Mouse (Mus musculus): ENCODE data around the gene Litaf. TPM values are rescaled to one million over a fixed set of nuclear protein-coding genes. Genes with fewer than 3 reads are reported as not detected.

The Litaf gene
- polyA plus RNA-seq, 1 experiment from 2014 or later: 66.2 TPM

GRCm38 (mm10) chr16:10952071-10952470, 113.9 kb downstream of the Litaf start:
- Histone ChIP-seq H3K4me2 (no peak overlapping the region), H3K9ac (no peak overlapping the region), H3K27ac (replicated peaks) (peak overlapping the region; percentile 44), H3K4me3 (no peak overlapping the region), H3K36me3 (peaks cover 15% of the 10 kb centered on the region), H3K27me3 (replicated peaks) (no peaks in the 10 kb centered on the region), H3K4me1 (peaks cover 4% of the 10 kb centered on the region; the same call in 1 of the 2 replicates), H3K9me3 (no peaks in the 10 kb centered on the region)
- WGBS: 31% methylated on average over 2 of the region's 2 CpGs
- no peak for ATAC-seq (ENCODE audit: extremely low read depth, insufficient number of reproducible peaks, low FRiP score, low TSS enrichment)

- H3K9ac ChIP-seq: no peak overlapping the region
- 9% methylated on average over 3 of the region's 3 CpGs for WGBS
- ATAC-seq (ENCODE audit: extremely low read depth, insufficient number of reproducible peaks, low FRiP score, low TSS enrichment): no peak
- H3K36me3 ChIP-seq: peaks cover 14% of the 10 kb centered on the region
- no peak overlapping the region for H3K4me2 ChIP-seq
- no peaks in the 10 kb centered on the region for H3K9me3 ChIP-seq
- no peaks in the 10 kb centered on the region for H3K27me3 ChIP-seq (replicated peaks)
- H3K4me3 ChIP-seq: no peak overlapping the region
- H3K27ac ChIP-seq (replicated peaks): peak overlapping the region; percentile 44
- H3K4me1 ChIP-seq: peaks cover 4% of the 10 kb centered on the region; the same call in 1 of the 2 replicates
Measured at GRCm38 (mm10) chr16:10951581-10951980, 114.4 kb downstream of the Litaf start.

DNA sequence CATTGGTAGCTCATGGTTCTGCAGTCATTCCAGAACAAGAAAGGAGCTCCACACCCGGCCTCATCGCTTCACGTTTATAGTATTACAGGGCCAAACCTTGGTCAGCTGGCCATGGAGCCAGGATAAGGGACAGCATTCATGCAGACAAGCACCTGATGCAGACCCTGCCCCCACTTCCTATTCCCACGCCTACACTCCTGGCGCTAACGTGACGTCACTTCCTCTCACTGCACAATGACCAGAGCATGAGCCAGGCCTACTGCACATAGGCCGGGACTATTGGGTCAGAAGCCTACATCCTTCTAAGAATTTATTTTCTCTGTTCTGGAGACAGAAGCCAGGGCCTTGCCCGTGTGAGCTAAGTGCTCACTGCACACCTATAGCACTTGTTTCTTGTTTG, 115.4 kb downstream of the Litaf start:
- Histone ChIP-seq H3K9me3 (no peaks in the 10 kb centered on the region), H3K4me3 (no peak overlapping the region), H3K9ac (no peak overlapping the region), H3K4me1 (peaks cover 4% of the 10 kb centered on the region; the same call in 1 of the 2 replicates), H3K4me2 (no peak overlapping the region), H3K27me3 (replicated peaks) (no peaks in the 10 kb centered on the region), H3K36me3 (peaks cover 7% of the 10 kb centered on the region; the same call in 1 of the 2 replicates), H3K27ac (replicated peaks) (no peak overlapping the region)
- 70% methylated on average over 9 of the region's 9 CpGs for WGBS
- 0 out of 2 replicates have a peak, but pooled peaks have one; percentile 8 for ATAC-seq (ENCODE audit: extremely low read depth, insufficient number of reproducible peaks, low FRiP score, low TSS enrichment)

DNA sequence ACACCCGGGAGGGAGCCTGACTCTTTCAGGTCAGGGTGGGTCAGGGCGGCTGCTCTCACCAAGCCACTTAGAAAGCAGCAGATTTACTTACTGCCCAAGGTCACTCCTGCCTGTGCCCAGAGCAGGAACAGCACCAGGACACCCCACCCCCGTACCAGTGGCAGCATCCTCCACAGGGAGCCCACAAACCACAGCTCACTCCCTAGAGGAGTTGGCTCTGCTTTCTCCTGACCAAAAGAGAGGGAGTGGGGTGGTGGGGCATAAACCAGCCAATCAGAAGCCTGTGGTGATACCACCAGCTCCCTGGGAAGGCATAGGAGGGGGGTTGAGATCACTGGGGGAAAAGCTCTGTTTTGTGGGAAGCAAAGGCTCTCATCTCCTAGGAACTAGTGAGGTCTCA, 118.2 kb downstream of the Litaf start:
- Histone ChIP-seq H3K27me3 (replicated peaks) (no peaks in the 10 kb centered on the region), H3K27ac (replicated peaks) (no peak overlapping the region), H3K4me3 (no peak overlapping the region), H3K9ac (no peak overlapping the region), H3K36me3 (no peaks in the 10 kb centered on the region), H3K4me2 (no peak overlapping the region), H3K9me3 (no peaks in the 10 kb centered on the region), H3K4me1 (peaks cover 15% of the 10 kb centered on the region)
- 34% methylated on average over 3 of the region's 3 CpGs for WGBS
- ATAC-seq (ENCODE audit: extremely low read depth, insufficient number of reproducible peaks, low FRiP score, low TSS enrichment): no peak

DNA sequence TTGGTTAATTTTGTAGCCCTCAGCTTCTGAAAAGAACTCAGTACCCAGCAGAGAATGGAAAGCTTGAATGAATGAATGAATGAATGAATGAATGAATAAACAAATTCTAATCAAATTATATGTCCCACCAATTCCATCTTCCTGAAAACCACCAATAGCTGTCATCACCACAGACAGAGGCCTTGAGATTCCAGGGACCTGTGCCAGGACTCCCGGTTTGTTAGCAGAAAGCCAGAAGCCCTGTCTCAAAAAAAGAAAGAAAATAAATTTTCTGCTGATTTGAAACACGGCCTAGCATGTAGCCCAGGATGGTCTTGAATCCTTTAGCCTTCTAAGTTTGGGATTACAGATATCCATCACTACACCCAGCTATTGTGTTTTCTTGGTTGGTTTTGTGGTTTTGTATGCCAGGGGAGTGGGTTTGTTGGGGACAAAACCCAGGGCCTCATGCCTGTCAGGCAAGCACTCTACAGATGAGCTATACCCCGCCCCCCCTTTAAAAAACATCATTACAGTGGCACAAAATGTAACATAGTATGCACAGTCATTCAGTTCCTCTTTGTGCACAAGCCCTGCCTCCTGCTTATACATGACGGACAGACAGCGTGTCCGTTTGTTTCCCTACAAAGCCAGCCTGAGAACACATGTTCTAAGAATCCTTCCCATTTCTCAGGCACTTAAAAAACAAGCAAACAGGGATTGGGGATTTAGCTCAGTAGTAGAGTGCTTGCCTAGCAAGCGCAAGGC, 120.4 kb downstream of the Litaf start:
- Histone ChIP-seq H3K4me2 (no peak overlapping the region), H3K36me3 (no peaks in the 10 kb centered on the region), H3K4me1 (peaks cover 12% of the 10 kb centered on the region), H3K4me3 (no peak overlapping the region), H3K27me3 (replicated peaks) (no peaks in the 10 kb centered on the region), H3K9me3 (no peaks in the 10 kb centered on the region), H3K9ac (no peak overlapping the region), H3K27ac (replicated peaks) (no peak overlapping the region)
- 73% methylated on average over 7 of the region's 7 CpGs for WGBS
- no peak for ATAC-seq (ENCODE audit: extremely low read depth, insufficient number of reproducible peaks, low FRiP score, low TSS enrichment)

- no peak overlapping the region for H3K4me2 ChIP-seq
- H3K4me3 ChIP-seq: no peak overlapping the region
- H3K9ac ChIP-seq: no peak overlapping the region
- no peaks in the 10 kb centered on the region for H3K27me3 ChIP-seq (replicated peaks)
- H3K36me3 ChIP-seq: no peaks in the 10 kb centered on the region
- 70% methylated on average over 7 of the region's 7 CpGs for WGBS
- no peak overlapping the region for H3K27ac ChIP-seq (replicated peaks)
- no peak for ATAC-seq (ENCODE audit: extremely low read depth, insufficient number of reproducible peaks, low FRiP score, low TSS enrichment)
- no peaks in the 10 kb centered on the region for H3K9me3 ChIP-seq
- H3K4me1 ChIP-seq: peaks cover 12% of the 10 kb centered on the region
Measured at GRCm38 (mm10) chr16:10944545-10944944, 121.4 kb downstream of the Litaf start.

- Histone ChIP-seq H3K36me3 (no peaks in the 10 kb centered on the region), H3K27me3 (replicated peaks) (no peaks in the 10 kb centered on the region), H3K27ac (replicated peaks) (no peak overlapping the region), H3K9me3 (no peaks in the 10 kb centered on the region), H3K4me2 (no peak overlapping the region), H3K4me3 (no peak overlapping the region), H3K9ac (no peak overlapping the region), H3K4me1 (peaks cover 12% of the 10 kb centered on the region)
- 13% methylated on average over 5 of the region's 5 CpGs for WGBS
- ATAC-seq (ENCODE audit: extremely low read depth, insufficient number of reproducible peaks, low FRiP score, low TSS enrichment): no peak
Measured at GRCm38 (mm10) chr16:10943257-10943656, 122.7 kb downstream of the Litaf start.

DNA sequence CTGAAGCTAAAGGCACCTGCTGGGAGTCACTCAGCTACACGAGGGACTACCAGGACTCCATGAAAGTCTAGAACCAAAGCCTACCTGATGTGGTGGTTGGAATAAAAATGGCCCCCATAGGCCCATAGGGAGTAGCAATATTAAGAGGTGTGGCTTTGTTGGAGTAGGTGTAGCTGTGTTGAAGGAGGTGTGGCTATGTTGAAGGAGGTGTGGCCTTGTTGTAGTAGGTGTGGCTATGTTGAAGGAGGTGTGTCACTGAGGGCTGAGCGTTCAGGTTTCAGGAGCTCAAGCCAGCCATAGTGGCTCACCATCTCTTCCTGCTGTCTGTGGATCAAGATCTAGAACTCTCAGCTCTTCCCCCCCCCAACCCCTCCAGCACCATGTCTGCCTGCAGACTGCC, 125.3 kb downstream of the Litaf start:
- no peaks in the 10 kb centered on the region for H3K27me3 ChIP-seq (replicated peaks)

DNA sequence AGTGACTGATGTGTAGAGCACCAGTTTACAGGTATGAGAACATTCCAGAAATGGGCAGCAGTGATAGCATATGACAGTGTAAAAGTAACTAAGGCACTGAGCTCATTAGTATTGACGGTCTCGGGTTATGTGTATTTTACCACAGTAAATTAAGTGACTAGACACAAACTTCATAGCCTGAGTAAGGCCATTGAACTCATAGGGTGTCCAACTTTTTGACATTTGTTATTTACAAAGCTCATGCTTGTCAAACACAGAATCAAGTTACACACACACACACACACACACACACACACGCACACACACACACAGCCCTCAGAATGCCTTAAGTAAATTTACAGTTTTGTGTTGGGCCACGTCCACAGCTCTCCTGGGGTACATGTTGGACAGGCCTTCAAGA, 126.0 kb downstream of the Litaf start:
- Histone ChIP-seq H3K9me3 (no peaks in the 10 kb centered on the region), H3K36me3 (no peaks in the 10 kb centered on the region), H3K27me3 (replicated peaks) (no peaks in the 10 kb centered on the region), H3K4me1 (peaks cover 12% of the 10 kb centered on the region), H3K4me2 (no peak overlapping the region), H3K9ac (no peak overlapping the region), H3K27ac (replicated peaks) (no peak overlapping the region), H3K4me3 (no peak overlapping the region)
- no peak for ATAC-seq (ENCODE audit: extremely low read depth, insufficient number of reproducible peaks, low FRiP score, low TSS enrichment)
- WGBS: 86% methylated on average over 4 of the region's 4 CpGs

More for the DNA sequence above, 125.3 kb downstream of the Litaf start:
- Histone ChIP-seq H3K27ac (replicated peaks) (no peak overlapping the region), H3K4me3 (no peak overlapping the region), H3K4me2 (no peak overlapping the region), H3K9ac (no peak overlapping the region), H3K4me1 (peaks cover 12% of the 10 kb centered on the region), H3K9me3 (no peaks in the 10 kb centered on the region), H3K36me3 (no peaks in the 10 kb centered on the region)
- no peak for ATAC-seq (ENCODE audit: extremely low read depth, insufficient number of reproducible peaks, low FRiP score, low TSS enrichment)
- WGBS: 86% methylated on average over 2 of the region's 2 CpGs

DNA sequence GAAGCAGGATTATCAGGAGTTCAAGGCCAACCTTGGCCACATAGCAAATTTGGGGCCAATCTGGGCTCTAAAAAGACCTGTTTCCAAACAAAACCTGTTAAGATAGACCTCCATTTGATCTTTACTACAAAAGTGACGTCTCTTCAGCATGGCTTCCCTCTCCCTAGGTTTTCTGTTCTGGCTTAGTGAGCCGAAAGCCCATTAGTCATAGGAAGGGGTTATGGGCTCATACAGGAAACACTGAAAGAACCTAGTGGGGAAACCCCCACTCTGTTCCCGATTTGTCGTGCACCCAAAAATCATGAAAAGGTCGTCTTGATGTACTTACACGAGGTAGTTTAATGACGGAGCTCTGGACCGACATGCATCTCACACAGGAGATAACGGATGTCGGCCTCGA, 128.5 kb downstream of the Litaf start:
- Histone ChIP-seq H3K36me3 (no peaks in the 10 kb centered on the region), H3K9ac (no peak overlapping the region), H3K9me3 (no peaks in the 10 kb centered on the region), H3K4me1 (no peaks in the 10 kb centered on the region), H3K27me3 (replicated peaks) (no peaks in the 10 kb centered on the region), H3K27ac (replicated peaks) (no peak overlapping the region), H3K4me3 (no peak overlapping the region), H3K4me2 (no peak overlapping the region)
- ATAC-seq (ENCODE audit: extremely low read depth, insufficient number of reproducible peaks, low FRiP score, low TSS enrichment): no peak
- WGBS: 59% methylated on average over 11 of the region's 11 CpGs

DNA sequence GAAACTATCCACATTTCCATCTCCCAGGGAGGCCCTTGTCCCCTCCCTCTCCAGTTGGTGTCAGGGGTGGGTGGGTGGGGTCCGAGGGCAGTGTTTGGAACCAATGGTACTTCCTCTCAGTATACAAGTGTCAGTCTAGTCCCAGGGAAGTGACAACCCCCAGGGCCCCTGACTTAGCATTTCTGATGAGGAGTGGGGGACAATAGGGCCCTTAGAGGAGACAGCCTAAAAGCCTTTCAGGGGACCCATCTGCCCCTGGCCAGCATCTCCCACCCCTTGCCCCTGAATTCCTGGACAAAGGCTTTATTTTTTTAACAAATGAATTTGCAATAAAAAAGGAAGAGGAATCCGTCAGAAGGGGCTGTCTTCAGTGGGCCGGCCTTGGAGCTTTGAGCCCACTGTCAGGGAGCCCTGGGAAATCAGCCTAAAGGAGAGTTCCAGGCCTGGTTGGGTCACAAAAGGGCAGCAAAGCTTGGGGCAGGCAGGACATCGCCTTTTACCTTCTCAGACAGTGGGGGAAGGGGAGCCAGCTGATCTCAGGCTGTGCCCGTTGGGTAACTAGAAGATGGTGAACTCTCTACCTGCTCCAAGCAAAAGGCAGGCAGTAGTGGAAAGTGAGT, 129.1 kb downstream of the Litaf start:
- H3K9me3 ChIP-seq: no peaks in the 10 kb centered on the region
- no peak overlapping the region for H3K4me2 ChIP-seq
- H3K4me1 ChIP-seq: no peaks in the 10 kb centered on the region
- no peak overlapping the region for H3K4me3 ChIP-seq
- no peak for ATAC-seq (ENCODE audit: extremely low read depth, insufficient number of reproducible peaks, low FRiP score, low TSS enrichment)
- no peak overlapping the region for H3K9ac ChIP-seq
- no peaks in the 10 kb centered on the region for H3K36me3 ChIP-seq
- H3K27ac ChIP-seq (replicated peaks): no peak overlapping the region
- WGBS: 61% methylated on average over 5 of the region's 5 CpGs
- no peaks in the 10 kb centered on the region for H3K27me3 ChIP-seq (replicated peaks)

GRCm38 (mm10) chr16:10934047-10934446, 131.9 kb downstream of the Litaf start:
- Histone ChIP-seq H3K4me3 (no peak overlapping the region), H3K4me1 (no peaks in the 10 kb centered on the region), H3K36me3 (no peaks in the 10 kb centered on the region), H3K9ac (no peak overlapping the region), H3K9me3 (peaks cover 14% of the 10 kb centered on the region), H3K27me3 (replicated peaks) (no peaks in the 10 kb centered on the region), H3K27ac (replicated peaks) (no peak overlapping the region), H3K4me2 (no peak overlapping the region)
- 100% methylated on average over 1 of the region's 1 CpGs for WGBS
- no peak for ATAC-seq (ENCODE audit: extremely low read depth, insufficient number of reproducible peaks, low FRiP score, low TSS enrichment)

All from heart, embryonic 13.5 days (tissue).